Mouse (Mus musculus): ENCODE data around the gene Bhlhe40. TPM values are rescaled to one million over a fixed set of nuclear protein-coding genes. Genes with fewer than 3 reads are reported as not detected.

Gene Bhlhe40
- polyA plus RNA-seq, 1 experiment from 2014 or later, result 7.0 TPM

DNA sequence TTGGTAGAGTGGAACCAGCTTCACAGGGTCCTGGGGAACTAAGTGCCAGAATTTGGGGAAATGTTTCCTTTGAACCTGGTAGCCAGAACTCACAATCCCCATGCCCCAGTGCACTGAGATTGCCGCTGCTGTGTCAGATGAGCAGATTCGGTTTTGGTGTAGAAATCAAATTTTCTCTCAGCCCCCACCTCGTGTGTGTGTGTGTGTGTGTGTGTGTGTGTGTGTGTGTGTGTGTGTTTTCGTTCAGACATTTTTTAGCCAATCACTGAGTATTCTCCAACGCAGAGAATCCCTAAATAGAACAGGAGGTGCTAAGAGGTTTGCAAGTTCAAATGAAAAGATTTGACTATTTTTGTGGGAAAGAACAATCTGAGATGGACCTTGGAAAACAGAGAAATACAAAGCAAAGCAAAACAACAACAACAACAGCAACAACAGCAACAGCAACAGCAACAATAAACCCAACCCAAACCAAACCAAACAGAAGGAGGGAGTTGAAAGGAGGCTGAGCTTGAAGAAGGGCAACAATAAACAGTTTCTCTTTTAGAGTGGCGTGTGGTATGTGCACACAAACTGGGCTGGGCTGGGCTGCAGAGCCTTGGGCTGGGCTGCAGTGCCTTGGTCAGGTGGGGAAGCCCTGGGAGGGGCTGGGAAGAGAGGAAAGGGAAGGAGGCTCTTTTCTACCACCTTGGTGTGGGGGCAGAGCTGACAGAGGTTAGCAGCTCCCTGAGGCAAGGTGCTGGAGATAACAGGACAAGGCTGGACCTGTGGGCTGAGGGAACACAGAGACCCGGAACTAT lies 52.9 kb downstream of the Bhlhe40 start:
- DNase-seq (ENCODE audit: low spot score), result no peak

Other genes starting within 250 kb of the Bhlhe40 start
- 60.9 and 75.9 TPM in 2 replicates for gene Arl8b, start 122.5 kb downstream of the Bhlhe40 start, polyA plus RNA-seq (2015; fragmentation: Nextera tagmentation; extraction: Ambion mirVana)
- gene Edem1, start 168.0 kb downstream of the Bhlhe40 start, polyA plus RNA-seq (2015; fragmentation: Nextera tagmentation; extraction: Ambion mirVana), result 236 and 254 TPM in 2 replicates